Mouse (Mus musculus): Measurements from ENCODE around the gene Gdpd5. TPM values are rescaled to one million over a fixed set of nuclear protein-coding genes. Genes with fewer than 3 reads are reported as not detected.

Gdpd5 gene
- total RNA-seq, 2 experiments from 2014 or later = 40.8 to 42.4 TPM

GRCm38 (mm10) chr7:99449751-99450150, 68.5 kb downstream of the Gdpd5 start:
- DNase-seq (ENCODE audit: extremely low spot score in 1 of 2, low spot score in 2 of 2) = no peak
- no peak overlapping the region for H3K4me3 ChIP-seq
- no peak for TF ChIP-seq CTCF (IDR thresholded peaks at IDR 0.05)
- no peak overlapping the region for H3K27ac ChIP-seq
- intact Hi-C loops (cut with DNase I) = loop anchor here (1.0 to 5.0 kb wide), 3 partner anchors 74 to 342 kb away; no protein-coding TSS in a partner anchor

GRCm38 (mm10) chr7:99450703-99451102, 69.5 kb downstream of the Gdpd5 start:
- peak; percentile 88 for TF ChIP-seq CTCF (IDR thresholded peaks at IDR 0.05)
- Histone ChIP-seq H3K4me3 (no peak overlapping the region), H3K27ac (no peak overlapping the region)
- intact Hi-C loops (cut with DNase I) = loop anchor here (1.0 to 5.0 kb wide), 3 partner anchors 75 to 343 kb away; no protein-coding TSS in a partner anchor
- DNase-seq (ENCODE audit: extremely low spot score in 1 of 2, low spot score in 2 of 2) = peak; percentile 65 to 75

- Histone ChIP-seq H3K27ac (no peak overlapping the region), H3K4me3 (no peak overlapping the region)
- DNase-seq (ENCODE audit: extremely low spot score in 1 of 2, low spot score in 2 of 2) = no peak
- intact Hi-C loops (cut with DNase I) = loop anchor here (5.0 kb wide), 2 partner anchors 121 to 346 kb away; no protein-coding TSS in a partner anchor
- no peak for TF ChIP-seq CTCF (IDR thresholded peaks at IDR 0.05)
Observed at GRCm38 (mm10) chr7:99452859-99453258, 71.6 kb downstream of the Gdpd5 start.

GRCm38 (mm10) chr7:99454044-99454443, 72.8 kb downstream of the Gdpd5 start:
- intact Hi-C loops (cut with DNase I) = loop anchor here (5.0 kb wide), 2 partner anchors 122 to 347 kb away; no protein-coding TSS in a partner anchor
- Histone ChIP-seq H3K27ac (no peak overlapping the region), H3K4me3 (no peak overlapping the region)
- no peak for DNase-seq (ENCODE audit: extremely low spot score in 1 of 2, low spot score in 2 of 2)
- TF ChIP-seq CTCF (IDR thresholded peaks at IDR 0.05) = no peak

- H3K4me3 ChIP-seq = no peak overlapping the region
- no peak for TF ChIP-seq CTCF (IDR thresholded peaks at IDR 0.05)
- DNase-seq (ENCODE audit: extremely low spot score in 1 of 2, low spot score in 2 of 2) = no peak
- intact Hi-C loops (cut with DNase I) = no loop called here
- H3K27ac ChIP-seq = peak overlapping the region; percentile 82
Observed at GRCm38 (mm10) chr7:99458849-99459248, 77.6 kb downstream of the Gdpd5 start.

GRCm38 (mm10) chr7:99459888-99460652, 78.9 kb downstream of the Gdpd5 start:
- Histone ChIP-seq H3K4me3 (no peak overlapping the region), H3K27ac (peak overlapping the region; percentile 82)
- DNase-seq (ENCODE audit: extremely low spot score in 1 of 2, low spot score in 2 of 2) = no peak
- intact Hi-C loops (cut with DNase I) = loop anchor here (10.0 kb wide), 1 partner anchor 195 kb away; the partner anchor contains the start of gene Map6
- TF ChIP-seq CTCF (IDR thresholded peaks at IDR 0.05) = no peak

GRCm38 (mm10) chr7:99463120-99463519, 81.9 kb downstream of the Gdpd5 start:
- TF ChIP-seq CTCF (IDR thresholded peaks at IDR 0.05) = no peak
- Histone ChIP-seq H3K27ac (no peak overlapping the region), H3K4me3 (no peak overlapping the region)
- DNase-seq (ENCODE audit: extremely low spot score in 1 of 2, low spot score in 2 of 2) = no peak
- intact Hi-C loops (cut with DNase I) = loop anchor here (10.0 kb wide), 1 partner anchor 198 kb away; the partner anchor contains the start of gene Map6

GRCm38 (mm10) chr7:99465811-99466210, 84.6 kb downstream of the Gdpd5 start, which contains the start of gene Klhl35:
TSS of gene Klhl35 (plus strand) at chr7:99466004.
- no peak within 1 kb of the TSS for H3K27ac ChIP-seq
- intact Hi-C loops (cut with DNase I) = loop anchor here (10.0 kb wide), 1 partner anchor 201 kb away; the partner anchor contains the start of gene Map6
- no peak within 1 kb of the TSS for H3K4me3 ChIP-seq
- no peak for TF ChIP-seq CTCF (IDR thresholded peaks at IDR 0.05)
- DNase-seq (ENCODE audit: extremely low spot score in 1 of 2, low spot score in 2 of 2) = no peak

- Histone ChIP-seq H3K4me3 (peak overlapping the region; percentile 52), H3K27ac (peak overlapping the region; percentile 85)
- intact Hi-C loops (cut with DNase I) = loop anchor here (10.0 kb wide), 1 partner anchor 203 kb away; the partner anchor contains the start of gene Map6
- no peak for DNase-seq (ENCODE audit: extremely low spot score in 1 of 2, low spot score in 2 of 2)
- no peak for TF ChIP-seq CTCF (IDR thresholded peaks at IDR 0.05)
Observed at GRCm38 (mm10) chr7:99467916-99468282, 86.7 kb downstream of the Gdpd5 start.

- TF ChIP-seq CTCF (IDR thresholded peaks at IDR 0.05) = peak; percentile 49
- peak; percentile 73 to 78 for DNase-seq (ENCODE audit: extremely low spot score in 1 of 2, low spot score in 2 of 2)
- Histone ChIP-seq H3K4me3 (peak overlapping the region; percentile 52), H3K27ac (peak overlapping the region; percentile 85)
- intact Hi-C loops (cut with DNase I) = loop anchor here (10.0 kb wide), 1 partner anchor 204 kb away; the partner anchor contains the start of gene Map6
Observed at GRCm38 (mm10) chr7:99468283-99469132, 87.3 kb downstream of the Gdpd5 start.

GRCm38 (mm10) chr7:99469680-99470405, 88.6 kb downstream of the Gdpd5 start:
- no peak for DNase-seq (ENCODE audit: extremely low spot score in 1 of 2, low spot score in 2 of 2)
- intact Hi-C loops (cut with DNase I) = loop anchor here (10.0 kb wide), 1 partner anchor 205 kb away; the partner anchor contains the start of gene Map6
- TF ChIP-seq CTCF (IDR thresholded peaks at IDR 0.05) = no peak
- peak overlapping the region; percentile 68 for H3K27ac ChIP-seq
- H3K4me3 ChIP-seq = no peak overlapping the region

All from left cerebral cortex, adult 2 months (tissue).